Comparison of ENCODE assay signal across 20 mouse cellular contexts in the genomic region with DNA sequence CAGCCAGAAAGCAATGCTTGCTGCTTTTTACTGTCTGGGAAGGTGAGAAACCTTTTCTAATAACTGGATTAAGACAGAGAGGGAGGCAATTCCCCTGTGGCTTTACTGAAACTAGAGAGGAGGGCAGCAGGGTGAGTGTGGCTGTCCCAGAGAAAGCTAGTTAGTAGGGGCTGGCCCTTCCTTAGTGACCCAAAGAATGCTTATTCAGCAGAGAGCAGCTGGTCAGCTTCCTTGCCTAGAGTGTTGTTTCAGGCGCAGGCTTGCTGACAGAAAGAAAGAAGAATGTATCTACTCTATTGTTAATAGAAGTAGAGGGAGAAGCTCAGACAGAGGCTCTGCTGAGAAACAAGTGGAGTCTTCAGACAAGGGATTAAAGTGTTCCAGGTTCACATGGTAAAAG. TPM values are rescaled to one million over a fixed set of nuclear protein-coding genes. Genes with fewer than 3 reads are reported as not detected.
DNase-seq lines count a peak whose midpoint lies in the region; ATAC-seq and TF ChIP-seq lines count a peak whose summit lies in the region.
"Had no signal": no experiment of that assay in that cellular context is flagged by ENCODE, and none has a peak within 500 bp of the region (broad histone marks: within the 10 kb centered on the region; RNA-seq: fewer than 3 reads in every experiment).

No protein-coding gene starts in this region.

- H3K9ac ChIP-seq in liver, embryonic 16.5 days (ENCODE audit: low read depth, low read length) = no peak overlapping the region
- H3K9ac ChIP-seq in intestine, embryonic 15.5 days = no peak overlapping the region
- H3K9ac ChIP-seq: lung, embryonic 14.5 days had no signal

- peak; percentile 49 for DNase-seq in kidney, adult 2 months
- DNase-seq in kidney, adult 18-20 months = no peak
- DNase-seq in lung, adult 2 months = no peak
- DNase-seq in lung, postnatal 25 days (ENCODE audit: low spot score) = no peak
- DNase-seq: adrenal gland, postnatal 25 days; B cell, adult 2 months; cerebellum, adult 9-11 months; heart, postnatal 4 days; left cerebral cortex, postnatal 4 days; lung, embryonic 14.5 days; thymus, postnatal 14 days had no signal

- H3K27me3 ChIP-seq in kidney, adult 2 months (replicated peaks; ENCODE audit: control insufficient read depth, insufficient read depth, low read length) = no peaks in the 10 kb centered on the region
- no peaks in the 10 kb centered on the region for H3K27me3 ChIP-seq in liver, embryonic 16.5 days (ENCODE audit: control insufficient read depth, insufficient read depth, low read depth, low read length)
- H3K27me3 ChIP-seq in intestine, embryonic 15.5 days (replicated peaks) = no peaks in the 10 kb centered on the region
- H3K27me3 ChIP-seq: Patski had no signal

- no peak overlapping the region for H3K4me3 ChIP-seq in kidney, adult 2 months (ENCODE audit: insufficient read depth, low read depth, low read length)
- peak overlapping the region; percentile 64 for H3K4me3 ChIP-seq in lung, adult 2 months (replicated peaks; ENCODE audit: extremely low read depth, low read depth, low read length)
- H3K4me3 ChIP-seq in brown adipose tissue, adult 24 weeks (ENCODE audit: insufficient read depth, low read depth, low read length) = peak overlapping the region; percentile 22; the same call in 1 of the 2 replicates
- H3K4me3 ChIP-seq in liver, embryonic 16.5 days (ENCODE audit: low read depth, low read length) = no peak overlapping the region
- H3K4me3 ChIP-seq in intestine, embryonic 15.5 days (replicated peaks) = no peak overlapping the region

- peak overlapping the region; percentile 30; the same call in 1 of the 2 replicates for H3K27ac ChIP-seq in kidney, adult 2 months (ENCODE audit: insufficient read depth, low read depth, low read length)
- peak overlapping the region; percentile 10 for H3K27ac ChIP-seq in brown adipose tissue, adult 24 weeks (replicated peaks; ENCODE audit: low read depth, low read length)
- peak overlapping the region; percentile 10; the same call in 1 of the 2 replicates for H3K27ac ChIP-seq in liver, embryonic 16.5 days (ENCODE audit: low read length)
- H3K27ac ChIP-seq in intestine, embryonic 15.5 days = no peak overlapping the region
- H3K27ac ChIP-seq: macrophage had no signal

- 23% methylated on average over 1 of the region's 1 CpGs for WGBS in kidney, adult 2 months
- 33% methylated on average over 1 of the region's 1 CpGs for WGBS in lung, adult 2 months
- WGBS in liver, embryonic 16.5 days (ENCODE audit: insufficient replicate concordance) = 62% methylated on average over 1 of the region's 1 CpGs
- WGBS in intestine, embryonic 15.5 days = 46% methylated on average over 1 of the region's 1 CpGs

- no peak overlapping the region for H3K4me2 ChIP-seq in liver, embryonic 16.5 days (ENCODE audit: low read depth, low read length)
- H3K4me2 ChIP-seq in intestine, embryonic 15.5 days (replicated peaks) = no peak overlapping the region
- H3K4me2 ChIP-seq: lung, embryonic 14.5 days; midbrain, embryonic 11.5 days had no signal

- peaks cover 13% of the 10 kb centered on the region for H3K4me1 ChIP-seq in kidney, adult 2 months (ENCODE audit: control insufficient read depth, insufficient read depth, low read length)
- peaks cover 16% of the 10 kb centered on the region for H3K4me1 ChIP-seq in lung, adult 2 months (ENCODE audit: control insufficient read depth, insufficient read depth, low read length)
- peaks cover 11% of the 10 kb centered on the region for H3K4me1 ChIP-seq in brown adipose tissue, adult 24 weeks (ENCODE audit: control insufficient read depth, insufficient read depth, insufficient read length, low read length)
- no peaks in the 10 kb centered on the region; the same call in none of the 2 replicates for H3K4me1 ChIP-seq in liver, embryonic 16.5 days (ENCODE audit: control insufficient read depth, low read depth, low read length)
- peaks cover 8% of the 10 kb centered on the region for H3K4me1 ChIP-seq in intestine, embryonic 15.5 days (replicated peaks)

- no peaks in the 10 kb centered on the region for H3K9me3 ChIP-seq in liver, embryonic 16.5 days (replicated peaks; ENCODE audit: control insufficient read depth, low read length)
- no peaks in the 10 kb centered on the region for H3K9me3 ChIP-seq in intestine, embryonic 15.5 days

- ATAC-seq in liver, embryonic 16.5 days (ENCODE audit: low read depth) = no peak
- ATAC-seq in intestine, embryonic 15.5 days = no peak
- no peak for ATAC-seq in inflammation-experienced regulatory T-cells, adult 6 months
- ATAC-seq: activated CD4-positive, CD25-positive, alpha-beta regulatory T cell, adult 4 months; forebrain, embryonic 14.5 days; Patski had no signal

- TF ChIP-seq CTCF in kidney, adult 2 months (conservative IDR thresholded peaks at IDR 0.05; ENCODE audit: insufficient read depth, insufficient read length, low read depth, low read length) = no peak
- no peak for TF ChIP-seq CTCF in lung, adult 2 months (IDR thresholded peaks at IDR 0.05; ENCODE audit: insufficient read depth, low read length)

- TF ChIP-seq POLR2A in kidney, adult 2 months (IDR thresholded peaks at IDR 0.05; ENCODE audit: low read depth, low read length) = no peak
- no peak for TF ChIP-seq POLR2A in lung, adult 2 months (IDR thresholded peaks at IDR 0.05; ENCODE audit: borderline replicate concordance, extremely low read depth, low read depth, low read length)

- H3K36me3 ChIP-seq in kidney, adult 2 months (ENCODE audit: control insufficient read depth, insufficient read depth, low read length) = peaks cover under 1% of the 10 kb centered on the region; the same call in 1 of the 2 replicates
- H3K36me3 ChIP-seq in liver, embryonic 16.5 days (ENCODE audit: control insufficient read depth, insufficient read depth) = no peaks in the 10 kb centered on the region
- H3K36me3 ChIP-seq in intestine, embryonic 15.5 days = no peaks in the 10 kb centered on the region

RNA-seq across cellular contexts. Expression of a gene that starts 4.1 kb away (rescaled TPM):
- polyA plus RNA-seq in kidney, adult 2 months (2012; rRNA removed) = 488 and 529 TPM in 2 replicates
- polyA plus RNA-seq in lung, adult 2 months (2012; rRNA removed) = 173 and 219 TPM in 2 replicates
- polyA plus RNA-seq in brown adipose tissue, adult 24 weeks (2012; ENCODE audit: insufficient read depth, insufficient read length, missing spikeins) = 519 and 719 TPM in 2 replicates
- 32.4 and 39.5 TPM in 2 replicates for polyA plus RNA-seq in liver, embryonic 16.5 days (2015; fragmentation: Nextera tagmentation; extraction: Ambion mirVana)
- polyA plus RNA-seq in intestine, embryonic 15.5 days (2015; fragmentation: Nextera tagmentation; extraction: Ambion mirVana) = 16.9 and 20.4 TPM in 2 replicates
- polyA plus RNA-seq in inflammation-experienced regulatory T-cells, adult 6 months (2017; shearing (Covaris generic)) = 1 to 10 TPM in 1 of 3 experiments, under 1 TPM in 1, not detected in 1; 0.32 to 6.2 TPM
- polyA plus RNA-seq: macrophage had no signal

RNA-seq across cellular contexts. Expression of a gene that starts 36.2 kb away (rescaled TPM):
- 116 and 161 TPM in 2 replicates for polyA plus RNA-seq in kidney, adult 2 months (2012; rRNA removed)
- polyA plus RNA-seq in lung, adult 2 months (2012; rRNA removed) = 147 and 240 TPM in 2 replicates
- polyA plus RNA-seq in brown adipose tissue, adult 24 weeks (2012; ENCODE audit: insufficient read depth, insufficient read length, missing spikeins) = 9.7 and 11.8 TPM in 2 replicates
- 0.21 and 0.32 TPM in 2 replicates for polyA plus RNA-seq in liver, embryonic 16.5 days (2015; fragmentation: Nextera tagmentation; extraction: Ambion mirVana)
- polyA plus RNA-seq in intestine, embryonic 15.5 days (2015; fragmentation: Nextera tagmentation; extraction: Ambion mirVana) = 2.5 and 2.9 TPM in 2 replicates
- polyA plus RNA-seq in inflammation-experienced regulatory T-cells, adult 6 months (2017; shearing (Covaris generic)) = not detected
- polyA plus RNA-seq: activated CD4-positive, CD25-positive, alpha-beta regulatory T cell, adult 4 months; macrophage; midbrain, embryonic 11.5 days had no signal

RNA-seq across cellular contexts. Expression of a gene that starts 48.6 kb away (rescaled TPM):
- 28.0 and 29.6 TPM in 2 replicates for polyA plus RNA-seq in kidney, adult 2 months (2012; rRNA removed)
- 1.7 and 2.4 TPM in 2 replicates for polyA plus RNA-seq in lung, adult 2 months (2012; rRNA removed)
- polyA plus RNA-seq in brown adipose tissue, adult 24 weeks (2012; ENCODE audit: insufficient read depth, insufficient read length, missing spikeins) = 0.79 and 1.2 TPM in 2 replicates
- polyA plus RNA-seq in liver, embryonic 16.5 days (2015; fragmentation: Nextera tagmentation; extraction: Ambion mirVana) = 4.0 and 4.6 TPM in 2 replicates
- 6.8 and 7.4 TPM in 2 replicates for polyA plus RNA-seq in intestine, embryonic 15.5 days (2015; fragmentation: Nextera tagmentation; extraction: Ambion mirVana)
- polyA plus RNA-seq in inflammation-experienced regulatory T-cells, adult 6 months (2017; shearing (Covaris generic)) = not detected
- polyA plus RNA-seq: activated CD4-positive, CD25-positive, alpha-beta regulatory T cell, adult 4 months; macrophage had no signal

Comparison
In these comparisons a context has a peak if more than half of its experiments do, and no peak if none do; other contexts are left out.
1. H3K4me3 ChIP-seq: peak in lung, adult 2 months (single experiment) and brown adipose tissue, adult 24 weeks (single experiment); none in kidney, adult 2 months (single experiment), liver, embryonic 16.5 days (single experiment) and intestine, embryonic 15.5 days (single experiment).